Mouse (Mus musculus) bone marrow macrophage, adult 2 months (primary cell): ENCODE measurements at regions not wholly inside any gene's neighbourhood (a gene's known extent, or its start where the extent isn't known, plus 50 kb on each side); places are given as distances from the start of the nearest gene placed in this dataset.

ENCODE experiments used
- CTCF ChIP-seq: IDR thresholded peaks from 2 replicates; pipeline ENCODE4 v1.5.1; 2012; ENCODE audit warnings: low read depth, mild to moderate bottlenecking, low read length, moderate library complexity
- POLR2A ChIP-seq: IDR thresholded peaks from 2 replicates; pipeline ENCODE4 v1.6.1; 2012; ENCODE audit warnings: mild to moderate bottlenecking, low read depth, low read length, borderline replicate concordance

DNA sequence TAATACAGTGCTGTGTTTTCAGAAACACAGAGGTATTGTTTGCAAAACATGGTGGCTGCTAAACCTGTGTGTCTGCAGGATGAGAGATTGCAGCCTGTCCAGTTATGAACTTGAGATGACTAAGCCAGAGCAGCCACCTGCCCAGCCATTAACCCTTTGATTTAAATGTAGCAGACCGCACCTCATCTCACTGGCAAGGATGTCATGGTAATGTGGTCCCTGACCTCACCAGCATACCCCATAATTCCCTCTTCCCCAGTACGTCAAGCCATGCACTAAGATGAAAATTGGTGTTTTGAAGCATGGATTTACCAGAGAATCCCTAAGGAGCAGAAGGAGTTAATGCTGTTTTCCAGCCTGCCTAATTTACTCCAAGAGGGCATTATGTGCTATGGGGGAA is 128.5 kb upstream of the Chl1 start:
- TF ChIP-seq CTCF (no peak), POLR2A (no peak)
